Comparison of ENCODE assay signal across 15 mouse cellular contexts in the genomic region with DNA sequence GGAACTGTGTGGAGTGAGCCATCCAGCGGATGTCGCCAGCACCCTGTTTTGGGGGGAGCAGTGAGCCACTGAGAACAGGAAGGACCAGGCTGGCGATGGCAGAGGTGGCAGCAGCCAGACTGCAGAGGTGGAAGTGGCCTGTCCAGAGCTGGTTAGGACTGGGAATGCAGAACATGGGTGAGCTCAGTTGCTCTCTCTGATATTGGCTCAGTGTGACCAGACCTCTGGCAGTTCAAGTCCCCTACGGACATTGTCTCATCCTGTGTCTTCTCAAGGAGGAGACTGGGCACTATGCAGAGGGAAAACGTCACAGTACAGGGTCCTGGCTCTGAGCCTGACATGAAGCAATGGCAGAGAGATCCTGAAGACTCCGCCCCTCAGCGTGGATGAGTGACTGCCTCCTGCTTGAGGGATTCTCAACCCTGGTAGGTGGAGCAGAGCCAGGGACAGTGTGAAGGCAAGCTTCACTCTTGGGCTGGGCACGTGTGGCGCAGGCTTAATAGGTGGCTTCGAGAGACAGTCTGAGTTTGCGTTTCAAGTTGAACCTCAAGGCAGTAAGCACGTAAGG. TPM values are rescaled to one million over a fixed set of nuclear protein-coding genes. Genes with fewer than 3 reads are reported as not detected.
DNase-seq lines count a peak whose midpoint lies in the region; TF ChIP-seq lines count a peak whose summit lies in the region.
"Had no signal": no experiment of that assay in that cellular context is flagged by ENCODE, and none has a peak within 500 bp of the region (broad histone marks: within the 10 kb centered on the region; RNA-seq: fewer than 3 reads in every experiment).

No protein-coding gene starts in this region.

- no peaks in the 10 kb centered on the region; the same call in 1 of the 2 replicates for H3K4me1 ChIP-seq in kidney, adult 2 months (ENCODE audit: control insufficient read depth, insufficient read depth, low read length)

- no peak overlapping the region for H3K27ac ChIP-seq in kidney, adult 2 months (ENCODE audit: insufficient read depth, low read depth, low read length)
- H3K27ac ChIP-seq: forebrain, embryonic 15.5 days; layer of hippocampus, adult 2 months; limb, embryonic 10.5 days had no signal

- TF ChIP-seq CTCF in kidney, adult 2 months (conservative IDR thresholded peaks at IDR 0.05; ENCODE audit: insufficient read depth, insufficient read length, low read depth, low read length): no peak
- no peak for TF ChIP-seq CTCF in brain, embryonic 14.5 days (IDR thresholded peaks at IDR 0.05; ENCODE audit: borderline replicate concordance, extremely low read depth, insufficient read depth, insufficient read length)

- DNase-seq in cerebellum, postnatal 10 days: peak; percentile 70 to 75
- DNase-seq in cerebellum, postnatal 4 days (ENCODE audit: low spot score in 2 of 2): no peak
- peak; percentile 27 for DNase-seq in kidney, adult 2 months
- DNase-seq in kidney, adult 11 months: no peak
- DNase-seq in brain, embryonic 14.5 days (ENCODE audit: low read depth): peak; percentile 69
- DNase-seq in lung, postnatal 14 days: peak; percentile 61
- no peak for DNase-seq in c-Kit-positive CD71-positive TER-119-positive erythroid progenitor cells, embryonic 14.5 days (ENCODE audit: low spot score)
- DNase-seq in natural killer cell, adult 2 months (ENCODE audit: low spot score in 2 of 2): no peak
- DNase-seq: embryo, embryonic 11 days; liver, postnatal 0 days; thymus, postnatal 14 days had no signal

- no peak overlapping the region for H3K4me3 ChIP-seq in kidney, adult 2 months (ENCODE audit: insufficient read depth, low read depth, low read length)
- H3K4me3 ChIP-seq: forebrain, embryonic 15.5 days; heart, embryonic 12.5 days; layer of hippocampus, adult 2 months; limb, embryonic 10.5 days had no signal

- H3K36me3 ChIP-seq in kidney, adult 2 months (ENCODE audit: control insufficient read depth, insufficient read depth, low read length): no peaks in the 10 kb centered on the region
- H3K36me3 ChIP-seq: forebrain, embryonic 15.5 days; heart, embryonic 12.5 days; limb, embryonic 10.5 days had no signal

- WGBS in kidney, adult 2 months: 67% methylated on average over 12 of the region's 12 CpGs

- no peaks in the 10 kb centered on the region for H3K27me3 ChIP-seq in kidney, adult 2 months (replicated peaks; ENCODE audit: control insufficient read depth, insufficient read depth, low read length)
- H3K27me3 ChIP-seq: forebrain, embryonic 15.5 days had no signal

- TF ChIP-seq POLR2A in kidney, adult 2 months (IDR thresholded peaks at IDR 0.05; ENCODE audit: low read depth, low read length): no peak
- no peak for TF ChIP-seq POLR2A in brain, embryonic 14.5 days (IDR thresholded peaks at IDR 0.05; ENCODE audit: borderline replicate concordance, extremely low read depth, insufficient read depth, insufficient read length, poor library complexity, severe bottlenecking)

RNA-seq across cellular contexts. Expression of gene Clstn1, which starts 11.5 kb away (rescaled TPM):
- 44.9 and 46.3 TPM in 2 replicates for polyA plus RNA-seq in kidney, adult 2 months (2012; rRNA removed)
- polyA plus RNA-seq in brain, embryonic 14.5 days (2012; rRNA removed): 51.4 and 145 TPM in 2 replicates

Comparison
In these comparisons a context has a peak if more than half of its experiments do, and no peak if none do; other contexts are left out.
1. DNase-seq: peak in cerebellum, postnatal 10 days (2 of 2), kidney, adult 2 months (single experiment), brain, embryonic 14.5 days (single experiment) and lung, postnatal 14 days (single experiment); none in cerebellum, postnatal 4 days (0 of 2), kidney, adult 11 months (single experiment), c-Kit-positive CD71-positive TER-119-positive erythroid progenitor cells, embryonic 14.5 days (single experiment) and natural killer cell, adult 2 months (0 of 2).